Mouse (Mus musculus): ENCODE measurements at regions not wholly inside any gene's neighbourhood (a gene's known extent, or its start where the extent isn't known, plus 50 kb on each side); places are given as distances from the start of the nearest gene placed in this dataset.

GRCm38 (mm10) chr10:37316701-37317100, 178.0 kb upstream of the Marcks start:
- dilution Hi-C loops (cut with MboI; ENCODE audit: extremely low pct_ligation_motif_present, extremely low pct_unique_long_range_greater_than_20kb, low sequenced_read_pairs) (no loop called here), in situ Hi-C loops (cut with MboI; ENCODE audit: low pct_ligation_motif_present, low pct_unique_long_range_greater_than_20kb, low sequenced_read_pairs) (no loop called here)

GRCm38 (mm10) chr10:37315804-37316203, 177.1 kb upstream of the Marcks start:
- H3K36me3 ChIP-seq (replicated peaks in 1 of 2; ENCODE audit: control insufficient read depth in 1 of 2, insufficient read depth in 1 of 2, low read length in 1 of 2) = no peaks in the 10 kb centered on the region
- no peak overlapping the region for H3K27ac ChIP-seq (ENCODE audit: insufficient read depth, low read depth)
- no peaks in the 10 kb centered on the region for H3K79me2 ChIP-seq (replicated peaks; ENCODE audit: control insufficient read depth, extremely low read depth, insufficient read depth, poor library complexity, severe bottlenecking)
- in situ Hi-C loops (cut with MboI; ENCODE audit: low pct_ligation_motif_present, low pct_unique_long_range_greater_than_20kb, low sequenced_read_pairs) = no loop called here
- H3K4me2 ChIP-seq (ENCODE audit: insufficient read depth, low read depth, poor library complexity, severe bottlenecking) = no peak overlapping the region
- H3K9ac ChIP-seq (ENCODE audit: insufficient read depth, low read depth) = no peak overlapping the region
- peaks cover 2% of the 10 kb centered on the region for H3K9me3 ChIP-seq (replicated peaks; ENCODE audit: low read length)
- DNase-seq (ENCODE audit: extremely low read depth) = no peak
- H3K4me3 ChIP-seq (replicated peaks in 1 of 3; ENCODE audit: low read depth in 2 of 3, low read length in 2 of 3, poor library complexity in 1 of 3) = no peak overlapping the region
- H3K27me3 ChIP-seq (replicated peaks) = no peaks in the 10 kb centered on the region
- TF ChIP-seq PAX5 (IDR thresholded peaks at IDR 0.05; ENCODE audit: low read length) = no peak
- no peak for TF ChIP-seq RCOR1 (conservative IDR thresholded peaks at IDR 0.05; ENCODE audit: low read depth, low read length)
- no peak for TF ChIP-seq SIN3A (IDR thresholded peaks at IDR 0.05; ENCODE audit: low read length)
- TF ChIP-seq ETS1 (conservative IDR thresholded peaks at IDR 0.05; ENCODE audit: low read depth, low read length) = no peak
- TF ChIP-seq POLR2A (IDR thresholded peaks at IDR 0.05; ENCODE audit: low read depth, low read length) = no peak
- no peak for TF ChIP-seq E2F4 (IDR thresholded peaks at IDR 0.05; ENCODE audit: insufficient replicate concordance, low read depth, low read length)
- TF ChIP-seq ZNF384 (IDR thresholded peaks at IDR 0.05; ENCODE audit: low read depth, low read length) = no peak
- no peak for TF ChIP-seq POLR2AphosphoS2 (IDR thresholded peaks at IDR 0.05; ENCODE audit: low read depth, low read length)
- no peak for TF ChIP-seq IRF4 (IDR thresholded peaks at IDR 0.05; ENCODE audit: low read depth, low read length)
- no peak for TF ChIP-seq TBP (conservative IDR thresholded peaks at IDR 0.05; ENCODE audit: low read depth, low read length)
- no peak for TF ChIP-seq BHLHE40 (IDR thresholded peaks at IDR 0.05; ENCODE audit: low read depth, low read length)
- TF ChIP-seq JUND (conservative IDR thresholded peaks at IDR 0.05; ENCODE audit: low read depth, low read length) = no peak
- TF ChIP-seq HCFC1 (IDR thresholded peaks at IDR 0.05; ENCODE audit: low read depth, low read length) = no peak
- H3K4me1 ChIP-seq (ENCODE audit: control insufficient read depth in 1 of 2, insufficient read depth in 2 of 2) = peaks cover 12 to 35% of the 10 kb centered on the region in 2 experiments
- dilution Hi-C loops (cut with MboI; ENCODE audit: extremely low pct_ligation_motif_present, extremely low pct_unique_long_range_greater_than_20kb, low sequenced_read_pairs) = no loop called here

More at GRCm38 (mm10) chr10:37316701-37317100, 178.0 kb upstream of the Marcks start:
- no peaks in the 10 kb centered on the region for H3K27me3 ChIP-seq (replicated peaks)
- H3K9me3 ChIP-seq (replicated peaks; ENCODE audit: low read length) = peaks cover 2% of the 10 kb centered on the region
- no peaks in the 10 kb centered on the region for H3K36me3 ChIP-seq (replicated peaks in 1 of 2; ENCODE audit: control insufficient read depth in 1 of 2, insufficient read depth in 1 of 2, low read length in 1 of 2)
- H3K27ac ChIP-seq (ENCODE audit: insufficient read depth, low read depth) = no peak overlapping the region
- no peak for DNase-seq (ENCODE audit: extremely low read depth)
- H3K4me2 ChIP-seq (ENCODE audit: insufficient read depth, low read depth, poor library complexity, severe bottlenecking) = no peak overlapping the region
- no peaks in the 10 kb centered on the region for H3K79me2 ChIP-seq (replicated peaks; ENCODE audit: control insufficient read depth, extremely low read depth, insufficient read depth, poor library complexity, severe bottlenecking)
- no peak overlapping the region for H3K4me3 ChIP-seq (replicated peaks in 1 of 3; ENCODE audit: low read depth in 2 of 3, low read length in 2 of 3, poor library complexity in 1 of 3)
- TF ChIP-seq EP300 (IDR thresholded peaks at IDR 0.05; ENCODE audit: low read length) = no peak
- no peak for TF ChIP-seq PAX5 (IDR thresholded peaks at IDR 0.05; ENCODE audit: low read length)
- no peak for TF ChIP-seq HCFC1 (IDR thresholded peaks at IDR 0.05; ENCODE audit: low read depth, low read length)
- no peak for TF ChIP-seq SIN3A (IDR thresholded peaks at IDR 0.05; ENCODE audit: low read length)
- no peak for TF ChIP-seq MAZ (IDR thresholded peaks at IDR 0.05; ENCODE audit: low read depth, low read length)
- no peak for TF ChIP-seq RAD21 (IDR thresholded peaks at IDR 0.05; ENCODE audit: low read depth, low read length)
- H3K9ac ChIP-seq (ENCODE audit: insufficient read depth, low read depth) = no peak overlapping the region
- peaks cover 14 to 39% of the 10 kb centered on the region in 2 experiments for H3K4me1 ChIP-seq (ENCODE audit: control insufficient read depth in 1 of 2, insufficient read depth in 2 of 2)

All from CH12.LX (cell line).